Mouse (Mus musculus) hindbrain, embryonic 13.5 days (tissue): ENCODE measurements at regions not wholly inside any gene's neighbourhood (a gene's known extent, or its start where the extent isn't known, plus 50 kb on each side); places are given as distances from the start of the nearest gene placed in this dataset.

Experiments used
- ATAC-seq: fragments of 200-750 bp; cut with Nextera tagmentation; 2 replicates; pipeline ENCODE4 v1.8.0; 2017; ENCODE audit warnings: moderate TSS enrichment; ENCODE audit not compliant: low FRiP score
- H3K27ac ChIP-seq: fragments of 300-500 bp; sonication (generic); 2 replicates; pipeline ENCODE4 v1.5.1; 2015; ENCODE audit warnings: inconsistent platforms, mild to moderate bottlenecking, moderate library complexity
- H3K27me3 ChIP-seq: fragments of 300-500 bp; sonication (generic); 2 replicates; pipeline ENCODE4 v1.6.1; 2015; ENCODE audit warnings: mild to moderate bottlenecking, inconsistent platforms
- H3K36me3 ChIP-seq: fragments of 300-500 bp; sonication (generic); 2 replicates; pipeline ENCODE4 v1.6.1; 2015; ENCODE audit warnings: mild to moderate bottlenecking, inconsistent platforms
- H3K4me1 ChIP-seq: fragments of 300-500 bp; sonication (generic); replicated peaks from 2 replicates; pipeline ENCODE4 v1.6.1; 2015; ENCODE audit warnings: inconsistent platforms
- H3K4me2 ChIP-seq: fragments of 300-500 bp; sonication (generic); 2 replicates; pipeline ENCODE4 v1.6.1; 2015; ENCODE audit warnings: inconsistent platforms, mild to moderate bottlenecking, moderate library complexity
- H3K4me3 ChIP-seq: fragments of 300-500 bp; sonication (generic); 2 replicates; pipeline ENCODE4 v1.5.1; 2015; ENCODE audit warnings: mild to moderate bottlenecking, inconsistent platforms
- H3K9ac ChIP-seq: fragments of 300-500 bp; sonication (generic); 2 replicates; pipeline ENCODE4 v1.6.1; 2015; ENCODE audit warnings: mild to moderate bottlenecking, inconsistent platforms
- H3K9me3 ChIP-seq: fragments of 300-500 bp; sonication (generic); 2 replicates; pipeline ENCODE4 v1.6.1; 2016; ENCODE audit warnings: inconsistent platforms
- WGBS: fragments of 180-500 bp; shearing (Covaris S2); methylation state at CpG from one replicate; pipeline ENCODE4 v1.1.7; 2015; 5-methylcytosine and 5-hydroxymethylcytosine counted together

DNA sequence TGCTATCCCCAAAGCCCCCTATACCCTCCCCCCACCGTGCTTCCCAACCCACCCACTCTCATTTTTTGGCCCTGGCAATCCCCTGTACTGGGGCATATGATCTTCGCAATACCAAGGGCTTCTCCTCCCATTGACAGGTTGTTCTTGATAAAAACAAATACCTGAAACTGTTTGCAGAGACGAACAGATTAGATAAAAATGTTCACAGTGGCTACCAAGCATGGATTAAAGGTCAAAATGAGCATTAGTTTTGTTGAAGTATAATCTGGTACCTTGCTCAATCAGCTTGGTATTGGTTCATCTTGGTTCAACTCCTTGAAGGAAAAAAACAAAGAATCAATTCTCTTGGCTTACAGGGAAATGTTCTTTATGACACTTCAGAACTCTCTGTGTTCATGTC, 81.5 kb upstream of the Dab2 start:
- H3K36me3 ChIP-seq = no peaks in the 10 kb centered on the region
- WGBS = 76% methylated on average over 3 of the region's 3 CpGs
- no peak overlapping the region for H3K4me2 ChIP-seq
- no peaks in the 10 kb centered on the region for H3K27me3 ChIP-seq
- no peak overlapping the region for H3K27ac ChIP-seq
- H3K4me3 ChIP-seq = no peak overlapping the region
- ATAC-seq = no peak
- no peaks in the 10 kb centered on the region for H3K9me3 ChIP-seq
- H3K9ac ChIP-seq = no peak overlapping the region
- H3K4me1 ChIP-seq = no peaks in the 10 kb centered on the region

DNA sequence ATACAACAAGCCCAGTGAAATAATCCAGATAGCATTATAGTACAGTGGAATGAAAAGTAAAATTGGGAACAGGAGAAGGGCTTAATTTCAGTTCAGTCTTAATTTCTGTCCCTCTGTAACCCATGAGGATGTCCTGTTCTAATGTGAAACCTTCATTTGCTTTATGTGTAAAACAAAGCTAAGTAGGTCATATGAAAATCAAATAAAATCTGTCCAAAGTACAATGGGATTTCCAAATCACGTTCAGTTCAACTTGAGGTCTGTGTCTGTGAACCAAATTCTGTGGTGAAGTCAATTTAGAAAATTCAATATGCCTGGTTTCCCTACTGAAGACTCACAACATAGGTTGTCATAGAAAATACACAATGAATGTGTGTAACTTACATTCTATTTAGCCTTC, 74.4 kb upstream of the Dab2 start:
- Histone ChIP-seq H3K36me3 (no peaks in the 10 kb centered on the region), H3K27ac (no peak overlapping the region), H3K4me1 (no peaks in the 10 kb centered on the region), H3K9me3 (no peaks in the 10 kb centered on the region), H3K9ac (no peak overlapping the region), H3K4me3 (no peak overlapping the region), H3K27me3 (no peaks in the 10 kb centered on the region), H3K4me2 (no peak overlapping the region)
- no peak for ATAC-seq
- WGBS = 78% methylated on average over 1 of the region's 1 CpGs

GRCm38 (mm10) chr15:6230618-6231017, 69.0 kb upstream of the Dab2 start:
- no peak for ATAC-seq

GRCm38 (mm10) chr15:6231308-6232103, 68.1 kb upstream of the Dab2 start:
- H3K27me3 ChIP-seq = no peaks in the 10 kb centered on the region
- no peak overlapping the region for H3K9ac ChIP-seq
- no peaks in the 10 kb centered on the region for H3K9me3 ChIP-seq
- H3K4me3 ChIP-seq = no peak overlapping the region
- H3K36me3 ChIP-seq = no peaks in the 10 kb centered on the region
- peak; percentile 36; the same call in 1 of the 2 replicates for ATAC-seq
- H3K27ac ChIP-seq = no peak overlapping the region
- no peaks in the 10 kb centered on the region for H3K4me1 ChIP-seq
- no peak overlapping the region for H3K4me2 ChIP-seq
- 76% methylated on average over 12 of the region's 12 CpGs for WGBS

More at GRCm38 (mm10) chr15:6230618-6231017, 69.0 kb upstream of the Dab2 start:
- no peaks in the 10 kb centered on the region for H3K9me3 ChIP-seq
- no peak overlapping the region for H3K4me3 ChIP-seq
- no peak overlapping the region for H3K4me2 ChIP-seq
- 88% methylated on average over 7 of the region's 7 CpGs for WGBS
- no peaks in the 10 kb centered on the region for H3K27me3 ChIP-seq
- H3K36me3 ChIP-seq = no peaks in the 10 kb centered on the region
- no peaks in the 10 kb centered on the region for H3K4me1 ChIP-seq
- no peak overlapping the region for H3K27ac ChIP-seq
- no peak overlapping the region for H3K9ac ChIP-seq

DNA sequence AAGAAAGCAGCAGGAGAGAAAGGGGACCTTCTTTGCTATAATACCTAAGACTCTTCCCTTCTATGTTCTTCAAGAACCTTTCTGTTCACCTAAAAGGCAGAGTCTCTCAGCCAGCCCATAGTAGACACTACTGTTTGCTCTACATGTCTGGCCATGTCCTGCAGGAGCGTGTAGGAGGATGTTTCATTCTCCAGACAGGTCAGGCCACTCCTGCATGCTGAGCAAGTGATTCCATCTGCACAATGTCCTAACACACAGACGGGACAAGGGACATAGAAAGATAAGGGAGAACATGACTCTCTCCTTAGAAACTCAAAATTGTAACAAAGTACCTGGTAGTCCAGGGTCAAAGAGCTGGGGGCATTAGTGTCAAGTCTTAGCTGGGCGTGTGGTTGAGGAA, 66.0 kb upstream of the Dab2 start:
- no peak overlapping the region for H3K4me2 ChIP-seq
- no peak overlapping the region for H3K9ac ChIP-seq
- no peak overlapping the region for H3K4me3 ChIP-seq
- H3K36me3 ChIP-seq = no peaks in the 10 kb centered on the region
- H3K27me3 ChIP-seq = no peaks in the 10 kb centered on the region
- H3K27ac ChIP-seq = no peak overlapping the region
- H3K9me3 ChIP-seq = no peaks in the 10 kb centered on the region
- 85% methylated on average over 3 of the region's 3 CpGs for WGBS
- H3K4me1 ChIP-seq = no peaks in the 10 kb centered on the region
- no peak for ATAC-seq

DNA sequence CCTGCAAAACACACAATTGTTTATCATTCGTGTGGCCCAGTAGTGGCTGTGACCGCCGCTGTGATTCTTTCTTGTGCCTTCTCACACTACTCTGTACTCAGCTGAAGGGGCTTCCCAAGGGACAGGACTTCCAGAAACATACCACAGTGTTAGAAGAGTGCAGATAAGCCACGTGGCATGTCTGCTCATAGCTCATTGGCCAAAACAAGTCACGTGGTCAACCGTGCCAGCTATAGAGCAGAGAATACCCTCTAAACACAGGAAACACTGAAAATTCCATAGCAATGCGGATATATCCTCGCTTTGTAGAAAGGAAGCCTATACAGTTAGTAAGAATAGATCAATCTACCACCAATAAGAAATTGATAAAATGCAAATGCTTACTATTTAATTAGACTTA, 63.0 kb upstream of the Dab2 start:
- 87% methylated on average over 8 of the region's 8 CpGs for WGBS

DNA sequence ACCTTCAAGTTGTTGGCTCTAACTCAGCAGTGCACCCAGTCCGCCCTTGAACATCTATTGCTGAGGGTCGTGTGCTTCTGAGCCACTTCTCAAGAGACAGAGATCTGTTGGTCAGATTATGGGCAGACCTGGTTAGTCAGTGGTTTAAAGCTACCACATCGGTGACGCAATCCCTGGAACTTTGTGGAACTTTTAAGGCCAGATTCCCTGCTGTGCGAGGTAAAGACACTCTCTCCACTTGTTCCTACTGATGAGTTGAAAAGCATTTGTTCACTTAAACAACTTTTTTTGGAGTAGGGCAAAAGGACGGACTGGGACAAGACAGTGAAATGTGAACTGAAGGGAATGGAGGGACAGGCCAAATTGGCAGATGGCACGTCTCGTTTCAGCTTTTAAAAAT, 61.9 kb upstream of the Dab2 start:
- H3K27ac ChIP-seq = no peak overlapping the region
- no peaks in the 10 kb centered on the region for H3K36me3 ChIP-seq
- no peak overlapping the region for H3K9ac ChIP-seq
- no peaks in the 10 kb centered on the region for H3K27me3 ChIP-seq
- H3K4me1 ChIP-seq = no peaks in the 10 kb centered on the region
- no peak for ATAC-seq
- H3K4me3 ChIP-seq = no peak overlapping the region
- H3K9me3 ChIP-seq = no peaks in the 10 kb centered on the region
- WGBS = 73% methylated on average over 8 of the region's 8 CpGs
- no peak overlapping the region for H3K4me2 ChIP-seq

More for the DNA sequence above, 63.0 kb upstream of the Dab2 start:
- H3K9me3 ChIP-seq = no peaks in the 10 kb centered on the region
- no peaks in the 10 kb centered on the region for H3K27me3 ChIP-seq
- no peaks in the 10 kb centered on the region for H3K4me1 ChIP-seq
- no peak overlapping the region for H3K9ac ChIP-seq
- H3K4me3 ChIP-seq = no peak overlapping the region
- no peak overlapping the region for H3K4me2 ChIP-seq
- no peak for ATAC-seq
- H3K27ac ChIP-seq = no peak overlapping the region
- no peaks in the 10 kb centered on the region for H3K36me3 ChIP-seq

GRCm38 (mm10) chr15:6238133-6238532, 61.5 kb upstream of the Dab2 start:
- no peaks in the 10 kb centered on the region for H3K36me3 ChIP-seq
- no peak for ATAC-seq
- H3K9me3 ChIP-seq = no peaks in the 10 kb centered on the region
- H3K4me2 ChIP-seq = no peak overlapping the region
- H3K9ac ChIP-seq = no peak overlapping the region
- no peaks in the 10 kb centered on the region for H3K27me3 ChIP-seq
- H3K27ac ChIP-seq = no peak overlapping the region
- 8% methylated on average over 6 of the region's 6 CpGs for WGBS
- no peaks in the 10 kb centered on the region for H3K4me1 ChIP-seq
- H3K4me3 ChIP-seq = no peak overlapping the region

- Histone ChIP-seq H3K4me1 (no peaks in the 10 kb centered on the region), H3K9me3 (no peaks in the 10 kb centered on the region), H3K4me2 (no peak overlapping the region), H3K27ac (no peak overlapping the region), H3K9ac (no peak overlapping the region), H3K27me3 (no peaks in the 10 kb centered on the region), H3K36me3 (no peaks in the 10 kb centered on the region), H3K4me3 (no peak overlapping the region)
- no peak for ATAC-seq
- WGBS = 95% methylated on average over 3 of the region's 3 CpGs
Measured at GRCm38 (mm10) chr15:6238755-6239154, 60.8 kb upstream of the Dab2 start.

DNA sequence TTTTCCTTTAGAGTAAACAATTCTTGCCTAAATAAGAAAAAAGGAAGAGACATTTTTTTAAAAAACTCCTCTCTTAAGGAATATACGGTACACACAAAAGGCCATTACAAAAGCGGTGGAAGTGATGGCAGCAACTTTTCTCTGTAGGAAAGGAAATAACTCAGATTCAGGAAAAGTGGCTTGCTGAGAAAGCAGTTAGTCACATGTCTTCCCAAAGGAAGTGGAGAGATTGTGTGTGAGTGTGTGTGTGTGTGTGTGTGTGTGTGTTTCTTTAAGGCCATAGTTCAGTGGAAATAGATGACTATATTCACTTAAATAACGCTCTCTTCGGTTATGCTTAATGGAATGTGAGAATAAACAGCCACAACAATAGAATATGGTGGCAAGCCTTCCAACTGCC, 57.5 kb upstream of the Dab2 start:
- Histone ChIP-seq H3K4me3 (no peak overlapping the region), H3K36me3 (no peaks in the 10 kb centered on the region), H3K27ac (no peak overlapping the region), H3K9ac (no peak overlapping the region), H3K9me3 (no peaks in the 10 kb centered on the region), H3K4me2 (no peak overlapping the region), H3K4me1 (peaks cover 11% of the 10 kb centered on the region), H3K27me3 (no peaks in the 10 kb centered on the region)
- 84% methylated on average over 4 of the region's 4 CpGs for WGBS
- no peak for ATAC-seq

DNA sequence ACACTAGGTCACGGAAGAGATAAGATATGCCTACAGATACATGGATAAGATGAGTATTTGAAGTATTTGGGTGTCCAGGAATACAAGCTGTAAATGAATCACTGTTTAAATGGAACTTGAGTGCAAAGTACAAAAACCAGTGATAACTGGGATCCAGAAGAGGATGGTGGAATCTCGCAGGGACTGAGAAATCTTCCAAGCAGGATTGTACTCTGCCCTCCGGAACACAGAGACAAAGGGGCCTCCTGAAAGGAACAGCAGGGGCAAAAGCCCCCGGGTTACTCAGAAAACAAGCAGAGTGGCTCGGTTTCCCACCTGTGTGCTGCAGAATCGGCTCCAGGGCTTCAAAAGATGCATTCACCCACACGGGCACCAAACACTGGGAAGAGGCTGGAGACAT, 55.2 kb upstream of the Dab2 start:
- 40% methylated on average over 7 of the region's 7 CpGs for WGBS

GRCm38 (mm10) chr15:6245950-6246894, 53.4 kb upstream of the Dab2 start:
- Histone ChIP-seq H3K27ac (no peak overlapping the region), H3K4me3 (no peak overlapping the region), H3K9ac (no peak overlapping the region), H3K4me2 (no peak overlapping the region), H3K9me3 (no peaks in the 10 kb centered on the region), H3K4me1 (peaks cover 12% of the 10 kb centered on the region), H3K27me3 (no peaks in the 10 kb centered on the region), H3K36me3 (no peaks in the 10 kb centered on the region)
- WGBS = 64% methylated on average over 9 of the region's 9 CpGs
- peak; percentile 87 for ATAC-seq

More for the DNA sequence above, 55.2 kb upstream of the Dab2 start:
- no peak overlapping the region for H3K4me3 ChIP-seq
- H3K4me2 ChIP-seq = no peak overlapping the region
- no peak overlapping the region for H3K27ac ChIP-seq
- H3K4me1 ChIP-seq = peaks cover 12% of the 10 kb centered on the region
- H3K9ac ChIP-seq = no peak overlapping the region
- H3K36me3 ChIP-seq = no peaks in the 10 kb centered on the region
- ATAC-seq = no peak
- H3K27me3 ChIP-seq = no peaks in the 10 kb centered on the region
- no peaks in the 10 kb centered on the region for H3K9me3 ChIP-seq
